ENCODE assay signal across 20 mouse cellular contexts in genomic region chr8:93339531-93339930, GRCm38 (mm10). TPM values are rescaled to one million over a fixed set of nuclear protein-coding genes. Genes with fewer than 3 reads are reported as not detected.
DNase-seq lines count a peak whose midpoint lies in the region; ATAC-seq and TF ChIP-seq lines count a peak whose summit lies in the region.
"Had no signal": no experiment of that assay in that cellular context is flagged by ENCODE, and none has a peak within 500 bp of the region (broad histone marks: within the 10 kb centered on the region; RNA-seq: fewer than 3 reads in every experiment).

No protein-coding gene starts in this region.

- H3K36me3 ChIP-seq in kidney, adult 2 months (ENCODE audit: control insufficient read depth, insufficient read depth, low read length): no peaks in the 10 kb centered on the region
- H3K36me3 ChIP-seq in kidney, embryonic 16.5 days (ENCODE audit: insufficient read depth, low read length): no peaks in the 10 kb centered on the region
- H3K36me3 ChIP-seq: G1E had no signal

- 69% methylated on average over 2 of the region's 2 CpGs for WGBS in kidney, adult 2 months
- WGBS in kidney, embryonic 16.5 days: 85% methylated on average over 2 of the region's 2 CpGs

- H3K9me3 ChIP-seq in kidney, embryonic 16.5 days (ENCODE audit: low read length): no peaks in the 10 kb centered on the region

- no peak overlapping the region for H3K4me2 ChIP-seq in kidney, embryonic 16.5 days (replicated peaks; ENCODE audit: low read depth, low read length)

- no peak overlapping the region for H3K9ac ChIP-seq in kidney, embryonic 16.5 days (replicated peaks; ENCODE audit: low read length)

- H3K4me1 ChIP-seq in kidney, adult 2 months (ENCODE audit: control insufficient read depth, insufficient read depth, low read length): peaks cover 11% of the 10 kb centered on the region; the same call in 1 of the 2 replicates
- H3K4me1 ChIP-seq in kidney, embryonic 16.5 days (ENCODE audit: insufficient read depth, low read length): no peaks in the 10 kb centered on the region

- TF ChIP-seq CTCF in kidney, adult 2 months (conservative IDR thresholded peaks at IDR 0.05; ENCODE audit: insufficient read depth, insufficient read length, low read depth, low read length): no peak

- no peak overlapping the region for H3K27ac ChIP-seq in kidney, adult 2 months (ENCODE audit: insufficient read depth, low read depth, low read length)
- no peak overlapping the region for H3K27ac ChIP-seq in kidney, embryonic 16.5 days (ENCODE audit: low read length)

- TF ChIP-seq POLR2A in kidney, adult 2 months (IDR thresholded peaks at IDR 0.05; ENCODE audit: low read depth, low read length): no peak

- no peaks in the 10 kb centered on the region for H3K27me3 ChIP-seq in kidney, adult 2 months (replicated peaks; ENCODE audit: control insufficient read depth, insufficient read depth, low read length)
- no peaks in the 10 kb centered on the region for H3K27me3 ChIP-seq in kidney, embryonic 16.5 days (ENCODE audit: insufficient read depth, low read length)

- no peak for ATAC-seq in kidney, embryonic 16.5 days (ENCODE audit: low FRiP score, low TSS enrichment)
- ATAC-seq: activated CD4-positive, CD25-positive, alpha-beta regulatory T cell, adult 4 months; CD4-positive, CD25-positive, alpha-beta regulatory T cell, adult 4 months; Patski had no signal

- H3K4me3 ChIP-seq in kidney, adult 2 months (ENCODE audit: insufficient read depth, low read depth, low read length): no peak overlapping the region
- no peak overlapping the region for H3K4me3 ChIP-seq in kidney, embryonic 16.5 days (ENCODE audit: low read length)

- DNase-seq in kidney, adult 2 months: peak; percentile 53
- peak; percentile 67 for DNase-seq in kidney, adult 9 months
- no peak for DNase-seq in kidney, postnatal 14 days
- DNase-seq: adrenal gland, adult 2 months; adrenal gland, adult 8-10 months; adrenal gland, postnatal 10 days; adrenal gland, postnatal 14 days; adrenal gland, postnatal 25 days; adrenal gland, postnatal 36 days; B cell, adult 2 months; cerebellum, adult 11 months; cerebellum, adult 11-12 months; cerebellum, adult 18-20 months had no signal

RNA-seq across cellular contexts. Expression of gene Ces1g, which starts 2.4 kb away (rescaled TPM):
- 2.2 and 2.4 TPM in 2 replicates for polyA plus RNA-seq in kidney, adult 2 months (2012; rRNA removed)
- 0.06 TPM in 1 of 2 replicates, not detected in the other for polyA plus RNA-seq in kidney, embryonic 16.5 days (2015; fragmentation: Nextera tagmentation; extraction: Ambion mirVana)
- polyA plus RNA-seq: activated CD4-positive, CD25-positive, alpha-beta regulatory T cell, adult 4 months; brain, embryonic 14.5 days; C2C12; CD4-positive, CD25-positive, alpha-beta regulatory T cell, adult 4 months; G1E had no signal

RNA-seq across cellular contexts. Expression of gene Ces1h, which starts 40.0 kb away (rescaled TPM):
- 0.03 TPM in 1 of 2 replicates, not detected in the other for polyA plus RNA-seq in kidney, adult 2 months (2012; rRNA removed)
- not detected in 2 replicates for polyA plus RNA-seq in kidney, embryonic 16.5 days (2015; fragmentation: Nextera tagmentation; extraction: Ambion mirVana)
- polyA plus RNA-seq: activated CD4-positive, CD25-positive, alpha-beta regulatory T cell, adult 4 months; adrenal gland, adult 2 months; brain, embryonic 14.5 days; C2C12; CD4-positive, CD25-positive, alpha-beta regulatory T cell, adult 4 months; G1E; Patski had no signal

RNA-seq across cellular contexts. Expression of gene Ces1f, which starts 60.0 kb away (rescaled TPM):
- 61.3 and 72.3 TPM in 2 replicates for polyA plus RNA-seq in kidney, adult 2 months (2012; rRNA removed)
- 0.31 TPM in 1 of 2 replicates, not detected in the other for polyA plus RNA-seq in kidney, embryonic 16.5 days (2015; fragmentation: Nextera tagmentation; extraction: Ambion mirVana)
- polyA plus RNA-seq: activated CD4-positive, CD25-positive, alpha-beta regulatory T cell, adult 4 months; brain, embryonic 14.5 days; C2C12; CD4-positive, CD25-positive, alpha-beta regulatory T cell, adult 4 months; G1E; Patski had no signal

Comparison
In these comparisons a context has a peak if more than half of its experiments do, and no peak if none do; other contexts are left out.
1. RNA of gene Ces1f, which starts 60.0 kb away (polyA plus RNA-seq): 61.3 to 72.3 TPM in kidney, adult 2 months; 0.31 TPM in kidney, embryonic 16.5 days; every median in the first group is over 10 times any median in the second.